Mouse (Mus musculus) neural tube, embryonic 15.5 days (tissue): ENCODE results near the gene 2210010C04Rik. TPM values are rescaled to one million over a fixed set of nuclear protein-coding genes. Genes with fewer than 3 reads are reported as not detected.
A peak's percentile ranks its signal among the peaks of the same experiment; 100 is the strongest.

Experiments used
- ATAC-seq: fragments of 200-750 bp; cut with Nextera tagmentation; 2 replicates; pipeline ENCODE4 v1.8.0; 2017; ENCODE audit warnings: mild to moderate bottlenecking, moderate TSS enrichment, moderate library complexity; ENCODE audit not compliant: low FRiP score
- H3K27ac ChIP-seq: fragments of 300-500 bp; sonication (generic); replicated peaks from 2 replicates; pipeline ENCODE4 v1.5.1; 2015; ENCODE audit warnings: mild to moderate bottlenecking, inconsistent platforms
- H3K27me3 ChIP-seq: fragments of 300-500 bp; sonication (generic); replicated peaks from 2 replicates; pipeline ENCODE4 v1.6.1; 2015; ENCODE audit warnings: inconsistent platforms
- H3K36me3 ChIP-seq: fragments of 300-500 bp; sonication (generic); 2 replicates; pipeline ENCODE4 v1.6.1; 2015; ENCODE audit warnings: inconsistent platforms
- H3K4me1 ChIP-seq: fragments of 300-500 bp; sonication (generic); 2 replicates; pipeline ENCODE4 v1.6.1; 2015; ENCODE audit warnings: inconsistent platforms
- H3K4me2 ChIP-seq: fragments of 300-500 bp; sonication (generic); 2 replicates; pipeline ENCODE4 v1.6.1; 2015; ENCODE audit warnings: inconsistent platforms, mild to moderate bottlenecking, moderate library complexity
- H3K4me3 ChIP-seq: fragments of 300-500 bp; sonication (generic); replicated peaks from 2 replicates; pipeline ENCODE4 v1.5.1; 2015; ENCODE audit warnings: mild to moderate bottlenecking, inconsistent platforms
- H3K9ac ChIP-seq: fragments of 300-500 bp; sonication (generic); replicated peaks from 2 replicates; pipeline ENCODE4 v1.6.1; 2015; ENCODE audit warnings: mild to moderate bottlenecking, inconsistent platforms
- H3K9me3 ChIP-seq: fragments of 300-500 bp; sonication (generic); replicated peaks from 2 replicates; pipeline ENCODE4 v1.6.1; 2016; ENCODE audit warnings: inconsistent platforms
- WGBS: fragments of 180-500 bp; shearing (Covaris S2); methylation state at CpG from one replicate; pipeline ENCODE4 v1.1.7; 2015; ENCODE audit warnings: mixed read lengths; 5-methylcytosine and 5-hydroxymethylcytosine counted together
- polyA plus RNA-seq: library from polyadenylated mRNA; unstranded; fragments of >200 nt; fragmentation: Nextera tagmentation; extraction: Ambion mirVana; gene quantifications from 2 replicates; pipeline ENCODE4 v1.2.1, GENCODE M21; 2015

2210010C04Rik gene
- polyA plus RNA-seq = not detected in 2 replicates

DNA sequence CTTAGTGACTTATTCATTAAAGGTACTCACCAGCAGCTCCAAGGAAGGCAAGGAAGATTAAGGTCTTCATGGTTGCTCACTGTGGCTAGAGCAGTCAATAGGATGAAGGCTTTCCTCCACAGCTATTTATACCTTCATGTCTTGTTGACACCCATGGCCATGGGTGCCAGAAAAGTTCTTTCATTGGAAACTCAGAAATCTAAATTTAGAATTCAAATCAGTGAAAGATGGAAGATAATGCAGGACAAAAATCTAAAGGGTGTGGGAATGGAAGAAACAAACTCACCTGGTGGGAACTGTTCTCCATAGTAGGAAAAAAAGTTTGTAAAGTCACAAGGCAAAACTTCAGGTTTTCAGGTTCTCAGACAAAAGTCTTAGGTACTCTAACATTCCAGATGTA lies at the start of gene 2210010C04Rik:
2210010C04Rik (minus strand) TSS at position 101 of the 400 bp plus-strand sequence.
- no peak within 1 kb of the TSS for H3K9ac ChIP-seq
- H3K27me3 ChIP-seq = no peaks in the 10 kb centered on the region
- no peak for ATAC-seq
- H3K4me3 ChIP-seq = no peak within 1 kb of the TSS
- no peak within 1 kb of the TSS for H3K4me2 ChIP-seq
- H3K4me1 ChIP-seq = no peaks in the 10 kb centered on the region
- H3K27ac ChIP-seq = no peak within 1 kb of the TSS
- H3K36me3 ChIP-seq = no peaks in the 10 kb centered on the region
- no peaks in the 10 kb centered on the region for H3K9me3 ChIP-seq

DNA sequence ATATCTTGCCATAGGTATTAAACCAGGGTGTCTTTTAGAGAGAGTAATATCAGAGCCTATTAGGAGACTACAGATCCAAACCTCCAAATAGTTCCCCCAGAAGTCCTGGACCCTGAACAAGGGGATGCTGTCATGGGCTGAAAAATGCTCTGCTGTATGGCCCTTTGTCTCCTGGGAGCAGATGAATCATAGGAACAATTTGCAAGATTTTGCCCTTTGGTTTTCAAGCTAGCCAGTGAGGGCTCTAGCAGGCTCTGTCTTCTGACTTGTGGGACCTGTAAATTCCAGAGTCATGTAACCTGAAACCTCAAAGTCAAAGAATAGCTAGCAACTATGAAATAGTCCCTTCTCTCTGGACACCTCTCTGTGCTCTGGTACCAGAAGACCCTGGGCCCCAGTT lies 44.8 kb upstream of the 2210010C04Rik start:
- Histone ChIP-seq H3K9ac (no peak overlapping the region), H3K36me3 (no peaks in the 10 kb centered on the region), H3K4me2 (no peak overlapping the region), H3K27ac (no peak overlapping the region), H3K9me3 (no peaks in the 10 kb centered on the region), H3K27me3 (no peaks in the 10 kb centered on the region), H3K4me1 (no peaks in the 10 kb centered on the region), H3K4me3 (no peak overlapping the region)
- ATAC-seq = no peak

DNA sequence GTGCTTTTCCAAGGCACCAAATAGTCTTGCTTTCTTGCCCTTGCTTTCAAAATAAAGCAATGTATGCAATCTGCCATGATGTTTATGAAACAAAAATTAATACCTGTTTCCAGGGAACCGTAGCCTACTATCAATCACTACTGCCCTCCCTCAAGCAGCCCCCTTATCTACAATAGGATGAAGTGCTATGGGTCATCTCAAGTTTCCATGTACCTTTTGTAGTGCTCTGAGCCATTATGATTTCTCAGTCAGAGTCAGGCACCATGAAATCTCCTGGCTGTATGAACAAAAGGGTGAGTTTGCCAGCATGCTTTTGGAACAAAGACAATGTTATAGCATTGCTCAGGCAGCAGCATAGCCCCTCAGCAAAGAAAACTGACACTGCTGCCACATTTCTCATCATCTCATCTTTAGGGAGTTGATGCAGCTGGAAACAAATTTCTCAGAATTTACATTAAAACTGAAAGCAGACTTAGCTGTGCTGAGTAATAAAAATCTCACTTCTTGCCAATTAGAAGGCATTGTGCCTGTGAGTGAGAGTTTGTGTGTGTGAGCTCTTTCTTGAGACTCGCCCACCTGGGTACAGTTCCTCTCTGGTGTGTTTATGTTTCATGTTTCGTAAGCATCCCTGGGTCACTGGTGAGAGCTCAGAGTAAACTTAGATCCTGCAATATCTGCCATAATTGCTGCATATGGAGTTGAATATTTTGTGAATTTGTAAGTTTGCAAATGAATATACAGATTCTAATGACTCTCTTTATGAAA lies 43.4 kb upstream of the 2210010C04Rik start:
- no peak overlapping the region for H3K9ac ChIP-seq
- ATAC-seq = peak; percentile 45; the same call in 1 of the 2 replicates
- 34% methylated on average over 3 of the region's 3 CpGs for WGBS

DNA sequence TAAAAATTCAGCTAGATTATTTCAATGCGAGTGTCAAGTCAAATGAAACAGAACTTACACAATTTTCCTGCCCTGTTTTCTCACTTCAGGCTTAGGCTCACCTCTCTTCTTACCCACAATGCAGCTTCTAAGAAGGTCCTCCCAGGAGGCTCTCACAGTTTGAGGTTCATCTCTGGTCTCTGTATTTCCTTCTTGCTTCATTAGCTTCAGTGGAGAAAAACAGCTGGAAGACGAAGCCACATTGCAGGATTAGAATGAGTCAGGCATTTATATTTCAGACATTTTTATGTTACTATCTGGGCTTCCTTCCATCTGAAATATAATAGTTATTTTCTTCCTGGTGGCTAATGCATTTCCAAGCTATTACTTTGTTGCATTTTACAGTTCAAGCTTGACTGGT lies 40.4 kb upstream of the 2210010C04Rik start:
- Histone ChIP-seq H3K27me3 (no peaks in the 10 kb centered on the region), H3K27ac (no peak overlapping the region), H3K36me3 (no peaks in the 10 kb centered on the region), H3K9ac (no peak overlapping the region), H3K4me1 (no peaks in the 10 kb centered on the region), H3K9me3 (no peaks in the 10 kb centered on the region), H3K4me3 (no peak overlapping the region), H3K4me2 (no peak overlapping the region)
- no peak for ATAC-seq
- 53% methylated on average over 2 of the region's 2 CpGs for WGBS

More for the DNA sequence above, 43.4 kb upstream of the 2210010C04Rik start:
- H3K27me3 ChIP-seq = no peaks in the 10 kb centered on the region
- no peak overlapping the region for H3K27ac ChIP-seq
- H3K9me3 ChIP-seq = no peaks in the 10 kb centered on the region
- H3K36me3 ChIP-seq = no peaks in the 10 kb centered on the region
- no peak overlapping the region for H3K4me2 ChIP-seq
- H3K4me3 ChIP-seq = no peak overlapping the region
- no peaks in the 10 kb centered on the region for H3K4me1 ChIP-seq

DNA sequence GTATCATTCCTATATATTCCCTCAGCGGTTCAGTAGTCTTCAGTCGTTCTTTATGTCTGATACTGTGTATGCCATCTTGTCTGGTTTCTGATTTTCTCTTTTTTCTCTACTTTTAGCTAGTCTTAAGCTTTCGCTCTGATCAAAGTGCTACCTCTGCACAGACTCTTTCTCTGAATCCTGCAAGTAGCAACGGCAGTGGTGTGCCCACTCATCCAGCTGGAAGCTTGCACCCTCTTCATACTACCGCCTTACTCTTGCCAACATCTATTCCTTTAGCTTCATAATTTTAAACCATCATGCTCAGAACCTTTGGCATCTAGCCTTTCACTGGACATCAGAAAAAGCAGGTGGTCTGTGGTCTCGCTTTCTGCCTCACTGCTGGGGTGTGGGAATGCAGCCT lies 28.0 kb upstream of the 2210010C04Rik start:
- Histone ChIP-seq H3K36me3 (no peaks in the 10 kb centered on the region), H3K9me3 (no peaks in the 10 kb centered on the region), H3K4me1 (no peaks in the 10 kb centered on the region), H3K4me3 (no peak overlapping the region), H3K27ac (no peak overlapping the region), H3K9ac (no peak overlapping the region), H3K4me2 (no peak overlapping the region), H3K27me3 (no peaks in the 10 kb centered on the region)
- ATAC-seq = no peak
- WGBS = 93% methylated on average over 6 of the region's 6 CpGs

DNA sequence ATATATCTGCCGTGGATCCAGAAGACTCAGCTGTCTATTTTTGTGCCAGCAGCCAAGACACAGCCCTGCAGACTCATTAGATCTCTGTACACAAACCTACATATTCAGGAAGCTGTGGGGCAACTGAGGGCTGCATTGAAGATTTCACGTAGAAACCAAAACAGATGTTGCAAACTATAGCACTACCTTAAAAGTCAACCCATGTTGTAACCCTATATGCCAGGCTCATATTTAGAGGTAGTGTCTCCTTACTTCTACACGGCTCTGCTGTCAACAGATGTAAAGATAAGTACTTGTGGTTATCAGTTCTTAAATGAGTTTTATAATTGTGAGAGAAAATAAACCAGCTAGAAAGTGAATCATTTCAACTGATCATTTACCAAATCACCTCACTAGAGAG lies 27.4 kb upstream of the 2210010C04Rik start:
- H3K9ac ChIP-seq = no peak overlapping the region
- no peaks in the 10 kb centered on the region for H3K36me3 ChIP-seq
- no peaks in the 10 kb centered on the region for H3K4me1 ChIP-seq
- H3K27ac ChIP-seq = no peak overlapping the region
- no peaks in the 10 kb centered on the region for H3K9me3 ChIP-seq
- no peak overlapping the region for H3K4me2 ChIP-seq
- H3K27me3 ChIP-seq = no peaks in the 10 kb centered on the region
- no peak for ATAC-seq
- WGBS = 82% methylated on average over 3 of the region's 3 CpGs
- no peak overlapping the region for H3K4me3 ChIP-seq

DNA sequence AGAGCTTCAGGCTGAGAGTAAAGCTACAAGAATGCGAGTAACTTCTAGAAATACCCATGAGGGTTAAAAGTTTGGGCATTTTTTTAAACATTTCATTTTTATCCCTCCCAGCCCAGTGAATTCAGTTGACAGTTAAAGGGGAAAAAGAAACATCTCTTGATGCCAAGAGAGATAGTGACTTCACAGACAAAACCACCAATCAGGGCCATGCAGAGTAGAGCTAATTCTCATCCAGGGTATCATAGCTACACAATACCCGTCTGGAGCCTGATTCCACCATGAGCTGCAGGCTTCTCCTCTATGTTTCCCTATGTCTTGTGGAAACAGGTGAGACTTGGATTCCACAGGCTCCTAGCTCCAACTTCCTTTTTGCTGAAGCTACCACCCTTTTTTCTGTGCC lies 26.8 kb upstream of the 2210010C04Rik start:
- Histone ChIP-seq H3K9ac (no peak overlapping the region), H3K9me3 (no peaks in the 10 kb centered on the region), H3K4me3 (no peak overlapping the region), H3K4me1 (no peaks in the 10 kb centered on the region), H3K27ac (no peak overlapping the region), H3K36me3 (no peaks in the 10 kb centered on the region), H3K27me3 (no peaks in the 10 kb centered on the region), H3K4me2 (no peak overlapping the region)
- WGBS = 89% methylated on average over 2 of the region's 2 CpGs
- ATAC-seq = no peak

DNA sequence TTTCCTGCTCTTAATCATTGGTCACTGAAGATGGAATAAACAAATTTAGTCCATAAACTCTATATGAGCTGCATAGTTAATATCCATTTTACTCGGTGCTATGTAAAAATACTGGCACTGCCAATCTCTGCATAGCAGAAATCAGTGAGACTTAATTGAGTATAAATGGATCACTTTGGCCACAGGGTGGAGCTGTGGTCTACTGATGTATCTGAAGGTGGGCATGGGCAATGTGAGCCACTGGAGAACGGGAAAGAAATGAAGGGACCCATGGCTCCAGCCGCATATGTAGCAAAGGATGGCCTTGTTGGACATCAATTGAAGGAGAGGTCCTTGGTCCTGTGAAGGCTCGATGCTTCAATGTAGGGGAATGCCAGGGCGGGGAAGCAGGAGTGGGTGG lies 25.8 kb upstream of the 2210010C04Rik start:
- Histone ChIP-seq H3K4me1 (no peaks in the 10 kb centered on the region), H3K36me3 (no peaks in the 10 kb centered on the region), H3K4me3 (no peak overlapping the region), H3K9ac (no peak overlapping the region), H3K27ac (no peak overlapping the region), H3K4me2 (no peak overlapping the region), H3K9me3 (no peaks in the 10 kb centered on the region), H3K27me3 (no peaks in the 10 kb centered on the region)
- WGBS = 73% methylated on average over 5 of the region's 5 CpGs
- ATAC-seq = no peak

DNA sequence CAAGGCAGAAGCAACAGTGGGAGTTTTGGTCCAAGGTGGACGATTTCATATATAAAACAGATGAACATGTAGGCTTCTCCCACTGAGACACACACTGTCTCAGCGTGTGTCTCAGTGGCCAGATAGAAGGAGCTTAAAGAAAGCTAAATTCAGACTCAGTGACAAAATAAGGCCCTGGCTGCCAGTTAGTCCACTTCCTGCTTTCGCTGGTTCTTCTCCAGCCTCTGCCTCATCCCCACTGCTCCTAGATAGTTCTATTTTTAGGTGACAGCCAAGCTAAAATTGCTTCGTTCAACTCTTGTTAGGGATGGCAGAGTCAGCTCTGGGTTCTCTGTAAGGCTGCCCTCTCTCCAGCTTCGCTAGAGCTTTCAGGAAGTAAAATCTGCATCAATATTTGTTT lies 22.3 kb upstream of the 2210010C04Rik start:
- Histone ChIP-seq H3K27ac (no peak overlapping the region), H3K4me1 (no peaks in the 10 kb centered on the region), H3K27me3 (no peaks in the 10 kb centered on the region), H3K36me3 (no peaks in the 10 kb centered on the region), H3K4me3 (no peak overlapping the region), H3K4me2 (no peak overlapping the region), H3K9ac (no peak overlapping the region), H3K9me3 (no peaks in the 10 kb centered on the region)
- no peak for ATAC-seq
- 87% methylated on average over 5 of the region's 5 CpGs for WGBS

DNA sequence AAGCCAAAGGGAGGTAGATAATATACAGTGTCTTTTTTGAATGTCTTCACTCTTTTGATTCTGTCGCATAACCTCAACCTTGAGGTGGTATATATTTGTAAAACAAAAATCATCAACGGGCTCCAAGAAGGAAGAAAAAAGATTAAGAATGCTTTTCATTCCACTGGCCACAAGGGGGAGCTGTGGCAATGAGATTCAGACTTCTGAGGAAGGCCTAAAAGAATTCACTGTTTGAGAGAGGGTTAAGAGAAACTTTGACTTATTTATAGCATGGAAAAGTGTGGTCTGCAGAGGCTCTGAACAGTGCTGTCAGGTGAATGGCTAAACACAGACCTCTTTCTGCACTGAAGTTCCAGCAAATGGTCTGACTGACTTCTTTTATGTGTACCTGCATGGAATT lies 20.3 kb upstream of the 2210010C04Rik start:
- H3K4me1 ChIP-seq = no peaks in the 10 kb centered on the region
- WGBS = 32% methylated on average over 2 of the region's 2 CpGs
- no peaks in the 10 kb centered on the region for H3K27me3 ChIP-seq
- H3K4me2 ChIP-seq = no peak overlapping the region
- H3K36me3 ChIP-seq = no peaks in the 10 kb centered on the region
- H3K9ac ChIP-seq = no peak overlapping the region
- ATAC-seq = no peak
- no peak overlapping the region for H3K27ac ChIP-seq
- no peaks in the 10 kb centered on the region for H3K9me3 ChIP-seq
- H3K4me3 ChIP-seq = no peak overlapping the region

DNA sequence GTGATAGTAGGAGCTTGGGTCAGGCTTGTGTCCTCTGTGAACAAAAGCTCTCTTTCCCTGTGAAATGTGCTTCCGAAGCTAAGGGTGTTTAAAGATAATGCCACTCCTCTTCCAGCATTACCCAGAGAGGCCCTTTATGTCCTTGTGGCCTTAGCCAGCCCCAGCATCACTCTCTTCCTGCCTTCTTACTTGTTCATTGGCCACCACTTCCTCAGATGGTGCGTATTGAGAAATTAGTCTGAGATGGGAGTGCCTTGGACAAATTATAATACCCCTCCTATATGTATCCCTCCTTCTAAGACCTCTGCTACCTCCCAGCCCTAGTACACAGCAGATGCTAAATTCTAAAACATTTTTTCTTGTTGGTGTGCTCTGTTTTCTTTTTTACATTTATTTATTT lies 19.1 kb upstream of the 2210010C04Rik start:
- H3K4me1 ChIP-seq = no peaks in the 10 kb centered on the region
- no peak overlapping the region for H3K4me2 ChIP-seq
- no peaks in the 10 kb centered on the region for H3K27me3 ChIP-seq
- H3K27ac ChIP-seq = no peak overlapping the region
- no peaks in the 10 kb centered on the region for H3K36me3 ChIP-seq
- no peak overlapping the region for H3K9ac ChIP-seq
- H3K9me3 ChIP-seq = no peaks in the 10 kb centered on the region
- ATAC-seq = no peak
- 73% methylated on average over 2 of the region's 2 CpGs for WGBS
- H3K4me3 ChIP-seq = no peak overlapping the region

DNA sequence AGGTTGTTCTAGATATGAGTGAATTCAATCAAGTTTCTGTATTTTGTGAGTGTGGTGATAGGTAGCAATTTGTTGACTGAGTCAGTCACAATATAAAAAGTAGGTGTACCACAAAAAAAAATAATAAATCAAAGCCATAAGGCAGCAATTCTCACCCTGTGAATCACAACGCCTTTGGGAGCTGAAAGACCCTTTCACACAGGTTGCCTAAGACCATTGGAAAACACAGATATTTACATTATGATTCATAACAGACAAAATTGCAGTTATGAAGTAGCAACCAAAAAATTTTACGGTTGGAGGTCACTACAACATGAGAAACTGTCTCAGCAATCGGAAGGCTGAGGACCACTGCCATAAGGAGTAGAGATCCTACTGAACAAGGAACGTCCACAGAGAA lies 16.5 kb upstream of the 2210010C04Rik start:
- Histone ChIP-seq H3K27me3 (no peaks in the 10 kb centered on the region), H3K9me3 (no peaks in the 10 kb centered on the region), H3K36me3 (no peaks in the 10 kb centered on the region), H3K4me3 (no peak overlapping the region), H3K27ac (no peak overlapping the region), H3K4me1 (no peaks in the 10 kb centered on the region), H3K4me2 (no peak overlapping the region), H3K9ac (no peak overlapping the region)
- ATAC-seq = no peak
- WGBS = 87% methylated on average over 4 of the region's 4 CpGs
